Mouse (Mus musculus): ENCODE measurements at regions not wholly inside any gene's neighbourhood (a gene's known extent, or its start where the extent isn't known, plus 50 kb on each side); places are given as distances from the start of the nearest gene placed in this dataset.

GRCm38 (mm10) chr2:169213314-169213713, 257.9 kb upstream of the Zfp64 start:
- TF ChIP-seq EP300 (optimal IDR thresholded peaks at IDR 0.05) (no peak), CTCF (IDR thresholded peaks at IDR 0.05; ENCODE audit: low read depth) (no peak)

All from stomach, postnatal 0 days (tissue).